ENCODE assay signal across 8 mouse cellular contexts in genomic region chr17:55976255-55976862, GRCm38 (mm10). TPM values are rescaled to one million over a fixed set of nuclear protein-coding genes. Genes with fewer than 3 reads are reported as not detected.
DNase-seq lines count a peak whose midpoint lies in the region; ATAC-seq and TF ChIP-seq lines count a peak whose summit lies in the region.

No protein-coding gene starts in this region.

- DNase-seq in adrenal gland, postnatal 36 days = peak; percentile 81 to 91
- peak; percentile 74 for DNase-seq in heart, postnatal 0 days (ENCODE audit: low spot score)
- DNase-seq in kidney, postnatal 25 days = peak; percentile 84 to 86
- DNase-seq in thymus, adult 2 months = peak; percentile 72

- H3K4me3 ChIP-seq in E14TG2a.4 (replicated peaks; ENCODE audit: low read length) = 0 out of 2 replicates have a peak overlapping the region, but pooled peaks have one; percentile 37
- no peak overlapping the region for H3K4me3 ChIP-seq in embryonic fibroblast, embryonic 13.5 days (ENCODE audit: insufficient read depth, low read length)
- H3K4me3 ChIP-seq in heart, postnatal 0 days (ENCODE audit: low read depth, low read length) = no peak overlapping the region
- H3K4me3 ChIP-seq in lung, embryonic 15.5 days = no peak overlapping the region
- H3K4me3 ChIP-seq in thymus, adult 2 months (ENCODE audit: control insufficient read depth, insufficient read depth, low read length) = no peak overlapping the region

- H3K36me3 ChIP-seq in E14TG2a.4 (ENCODE audit: insufficient read depth, low read length) = no peaks in the 10 kb centered on the region
- no peaks in the 10 kb centered on the region for H3K36me3 ChIP-seq in heart, postnatal 0 days (replicated peaks; ENCODE audit: control insufficient read depth, insufficient read depth, low read length)
- H3K36me3 ChIP-seq in lung, embryonic 15.5 days = no peaks in the 10 kb centered on the region
- no peaks in the 10 kb centered on the region for H3K36me3 ChIP-seq in thymus, adult 2 months (ENCODE audit: control insufficient read depth, insufficient read depth, low read length)

- no peak overlapping the region for H3K27ac ChIP-seq in embryonic fibroblast, embryonic 13.5 days (ENCODE audit: insufficient read depth, low read length)
- no peak overlapping the region for H3K27ac ChIP-seq in heart, postnatal 0 days (ENCODE audit: low read depth)
- H3K27ac ChIP-seq in lung, embryonic 15.5 days = no peak overlapping the region
- H3K27ac ChIP-seq in thymus, adult 2 months (ENCODE audit: control insufficient read depth, insufficient read depth, low read length) = no peak overlapping the region

- WGBS in heart, postnatal 0 days = 16% methylated on average over 13 of the region's 13 CpGs
- 11% methylated on average over 13 of the region's 13 CpGs for WGBS in lung, embryonic 15.5 days
- 22% methylated on average over 13 of the region's 13 CpGs for WGBS in thymus, adult 2 months

- TF ChIP-seq CTCF in E14TG2a.4 (conservative IDR thresholded peaks at IDR 0.05; ENCODE audit: low read length) = peak; percentile 79
- TF ChIP-seq CTCF in embryonic fibroblast, embryonic 13.5 days (IDR thresholded peaks at IDR 0.05; ENCODE audit: borderline replicate concordance, insufficient read depth, low read length) = peak; percentile 72
- TF ChIP-seq CTCF in heart, postnatal 0 days (IDR thresholded peaks at IDR 0.05; ENCODE audit: low read depth) = peak; percentile 82
- peak; percentile 69; the same call in 1 of the 2 replicates for TF ChIP-seq CTCF in thymus, adult 2 months (IDR thresholded peaks at IDR 0.05; ENCODE audit: borderline replicate concordance, control insufficient read depth, extremely low read depth, insufficient read depth, low read length, poor library complexity)

- peak; percentile 76 for ATAC-seq in heart, postnatal 0 days (ENCODE audit: insufficient read depth, low read depth)
- ATAC-seq in lung, embryonic 15.5 days (ENCODE audit: borderline replicate concordance, extremely low read depth, low FRiP score, low TSS enrichment) = peak; percentile 66
- ATAC-seq in neutrophil, adult 5-6 weeks (ENCODE audit: extremely low read depth, insufficient number of reproducible peaks, low FRiP score, poor library complexity, severe bottlenecking) = peak; percentile 80

- no peak overlapping the region for H3K4me2 ChIP-seq in heart, postnatal 0 days (ENCODE audit: low read depth, low read length)
- H3K4me2 ChIP-seq in lung, embryonic 15.5 days = peak overlapping the region; percentile 29; the same call in 1 of the 2 replicates

- H3K9ac ChIP-seq in heart, postnatal 0 days (replicated peaks; ENCODE audit: low read depth, low read length) = no peak overlapping the region
- H3K9ac ChIP-seq in lung, embryonic 15.5 days = no peak overlapping the region

- peaks cover 39% of the 10 kb centered on the region for H3K27me3 ChIP-seq in E14TG2a.4 (ENCODE audit: insufficient read depth, low read length)
- H3K27me3 ChIP-seq in heart, postnatal 0 days (ENCODE audit: control insufficient read depth, insufficient read depth, low read length) = peaks cover 5% of the 10 kb centered on the region; the same call in 1 of the 2 replicates
- H3K27me3 ChIP-seq in lung, embryonic 15.5 days = peaks cover 13% of the 10 kb centered on the region
- no peaks in the 10 kb centered on the region for H3K27me3 ChIP-seq in thymus, adult 2 months (ENCODE audit: control insufficient read depth, insufficient read depth, low read length)

- H3K9me3 ChIP-seq in E14TG2a.4 (ENCODE audit: low read length) = no peaks in the 10 kb centered on the region
- H3K9me3 ChIP-seq in heart, postnatal 0 days (replicated peaks; ENCODE audit: control insufficient read depth, low read length) = no peaks in the 10 kb centered on the region
- H3K9me3 ChIP-seq in lung, embryonic 15.5 days = no peaks in the 10 kb centered on the region

- no peak for TF ChIP-seq EP300 in heart, postnatal 0 days (IDR thresholded peaks at IDR 0.05; ENCODE audit: low read depth)

- H3K4me1 ChIP-seq in E14TG2a.4 (replicated peaks; ENCODE audit: low read depth, low read length) = peaks cover 27% of the 10 kb centered on the region
- no peaks in the 10 kb centered on the region for H3K4me1 ChIP-seq in embryonic fibroblast, embryonic 13.5 days (ENCODE audit: control insufficient read depth, insufficient read depth, low read length)
- H3K4me1 ChIP-seq in heart, postnatal 0 days (ENCODE audit: control insufficient read depth, insufficient read depth) = no peaks in the 10 kb centered on the region
- peaks cover 13% of the 10 kb centered on the region for H3K4me1 ChIP-seq in lung, embryonic 15.5 days
- H3K4me1 ChIP-seq in thymus, adult 2 months (replicated peaks; ENCODE audit: control insufficient read depth, insufficient read depth, low read length) = no peaks in the 10 kb centered on the region

- TF ChIP-seq POLR2A in embryonic fibroblast, embryonic 13.5 days (IDR thresholded peaks at IDR 0.05; ENCODE audit: low read depth, low read length) = no peak
- TF ChIP-seq POLR2A in thymus, adult 2 months (IDR thresholded peaks at IDR 0.05; ENCODE audit: control insufficient read depth, extremely low read depth, insufficient read depth, low read length, poor library complexity) = no peak

RNA-seq across cellular contexts. Expression of gene Shd, which starts 6.1 kb away (rescaled TPM):
- total RNA-seq in adrenal gland, postnatal 36 days (2021) = under 1 TPM; 0.50 to 0.99 TPM
- polyA plus RNA-seq in embryonic fibroblast, embryonic 13.5 days (2011; ENCODE audit: insufficient read length, low read depth, missing spikeins) = 0.39 TPM in 1 of 2 replicates, not detected in the other
- total RNA-seq in heart, postnatal 0 days (2014; rRNA removed; ENCODE audit: low replicate concordance) = 7.5 and 11.7 TPM in 2 replicates
- polyA plus RNA-seq in heart, postnatal 0 days (2015; fragmentation: Nextera tagmentation; extraction: Ambion mirVana) = 5.0 and 5.7 TPM in 2 replicates
- polyA plus RNA-seq in lung, embryonic 15.5 days (2015; fragmentation: Nextera tagmentation; extraction: Ambion mirVana) = 6.7 and 8.3 TPM in 2 replicates
- 1.4 and 1.7 TPM in 2 replicates for total RNA-seq in neutrophil, adult 5-6 weeks (2017)
- 0.59 and 1.9 TPM in 2 replicates for polyA plus RNA-seq in thymus, adult 2 months (2012; rRNA removed)

RNA-seq across cellular contexts. Expression of gene Fsd1, which starts 9.9 kb away (rescaled TPM):
- total RNA-seq in adrenal gland, postnatal 36 days (2021) = 1 to 10 TPM; 1.1 to 1.3 TPM
- 5.9 and 9.5 TPM in 2 replicates for polyA plus RNA-seq in embryonic fibroblast, embryonic 13.5 days (2011; ENCODE audit: insufficient read length, low read depth, missing spikeins)
- total RNA-seq in heart, postnatal 0 days (2014; rRNA removed; ENCODE audit: low replicate concordance) = not detected in 2 replicates
- polyA plus RNA-seq in heart, postnatal 0 days (2015; fragmentation: Nextera tagmentation; extraction: Ambion mirVana) = 0.26 and 0.51 TPM in 2 replicates
- polyA plus RNA-seq in lung, embryonic 15.5 days (2015; fragmentation: Nextera tagmentation; extraction: Ambion mirVana) = 7.7 and 8.1 TPM in 2 replicates
- total RNA-seq in neutrophil, adult 5-6 weeks (2017) = not detected in 2 replicates
- 0.26 and 0.62 TPM in 2 replicates for polyA plus RNA-seq in thymus, adult 2 months (2012; rRNA removed)

RNA-seq across cellular contexts. Expression of gene Yju2, which starts 17.5 kb away (rescaled TPM):
- 10 to 100 TPM; 13.1 to 15.8 TPM for total RNA-seq in adrenal gland, postnatal 36 days (2021)
- 8.0 and 8.9 TPM in 2 replicates for polyA plus RNA-seq in embryonic fibroblast, embryonic 13.5 days (2011; ENCODE audit: insufficient read length, low read depth, missing spikeins)
- 5.9 and 6.4 TPM in 2 replicates for total RNA-seq in heart, postnatal 0 days (2014; rRNA removed; ENCODE audit: low replicate concordance)
- 12.3 and 12.8 TPM in 2 replicates for polyA plus RNA-seq in heart, postnatal 0 days (2015; fragmentation: Nextera tagmentation; extraction: Ambion mirVana)
- 26.4 and 28.3 TPM in 2 replicates for polyA plus RNA-seq in lung, embryonic 15.5 days (2015; fragmentation: Nextera tagmentation; extraction: Ambion mirVana)
- 19.8 and 20.5 TPM in 2 replicates for total RNA-seq in neutrophil, adult 5-6 weeks (2017)
- polyA plus RNA-seq in thymus, adult 2 months (2012; rRNA removed) = 16.9 and 17.3 TPM in 2 replicates

RNA-seq across cellular contexts. Expression of gene Ebi3, which starts 23.9 kb away (rescaled TPM):
- total RNA-seq in adrenal gland, postnatal 36 days (2021) = 1 to 10 TPM; 1.1 to 1.5 TPM
- not detected in 2 replicates for polyA plus RNA-seq in embryonic fibroblast, embryonic 13.5 days (2011; ENCODE audit: insufficient read length, low read depth, missing spikeins)
- total RNA-seq in heart, postnatal 0 days (2014; rRNA removed; ENCODE audit: low replicate concordance) = not detected in 2 replicates
- polyA plus RNA-seq in heart, postnatal 0 days (2015; fragmentation: Nextera tagmentation; extraction: Ambion mirVana) = 0.37 and 1.1 TPM in 2 replicates
- 1.4 and 2.1 TPM in 2 replicates for polyA plus RNA-seq in lung, embryonic 15.5 days (2015; fragmentation: Nextera tagmentation; extraction: Ambion mirVana)
- total RNA-seq in neutrophil, adult 5-6 weeks (2017) = 19.0 and 30.3 TPM in 2 replicates
- polyA plus RNA-seq in thymus, adult 2 months (2012; rRNA removed) = 24.5 and 25.9 TPM in 2 replicates

RNA-seq across cellular contexts. Expression of gene Zfp119b, which starts 27.1 kb away (rescaled TPM):
- total RNA-seq in adrenal gland, postnatal 36 days (2021) = 1 to 10 TPM; 3.3 to 4.0 TPM
- 4.6 and 5.4 TPM in 2 replicates for polyA plus RNA-seq in embryonic fibroblast, embryonic 13.5 days (2011; ENCODE audit: insufficient read length, low read depth, missing spikeins)
- total RNA-seq in heart, postnatal 0 days (2014; rRNA removed; ENCODE audit: low replicate concordance) = 2.9 and 3.8 TPM in 2 replicates
- polyA plus RNA-seq in heart, postnatal 0 days (2015; fragmentation: Nextera tagmentation; extraction: Ambion mirVana) = 5.6 and 6.8 TPM in 2 replicates
- 6.7 and 6.8 TPM in 2 replicates for polyA plus RNA-seq in lung, embryonic 15.5 days (2015; fragmentation: Nextera tagmentation; extraction: Ambion mirVana)
- 14.4 and 17.6 TPM in 2 replicates for total RNA-seq in neutrophil, adult 5-6 weeks (2017)
- 0.17 and 0.23 TPM in 2 replicates for polyA plus RNA-seq in thymus, adult 2 months (2012; rRNA removed)
